Mouse (Mus musculus) intestine, embryonic 14.5 days (tissue): ENCODE measurements at regions not wholly inside any gene's neighbourhood (a gene's known extent, or its start where the extent isn't known, plus 50 kb on each side); places are given as distances from the start of the nearest gene placed in this dataset.

Experiments
- ATAC-seq: fragments of 200-750 bp; cut with Nextera tagmentation; replicated peaks from 2 replicates; pipeline ENCODE4 v1.8.0; 2017; ENCODE audit warnings: low read depth, moderate number of reproducible peaks, moderate TSS enrichment, moderate library complexity; ENCODE audit not compliant: low FRiP score, low TSS enrichment
- DNase-seq: peaks from one replicate; pipeline ENCODE4 v3.0.0-alpha.2; 2018; ENCODE audit warnings: low spot score
- H3K27ac ChIP-seq: fragments of 300-500 bp; sonication (generic); 2 replicates; pipeline ENCODE4 v1.5.1; 2014; ENCODE audit warnings: low read depth, mild to moderate bottlenecking, control low read depth
- H3K27me3 ChIP-seq: fragments of 300-500 bp; sonication (generic); replicated peaks from 2 replicates; pipeline ENCODE4 v1.6.1; 2014; ENCODE audit warnings: low read length, control low read depth; ENCODE audit not compliant: control insufficient read depth, insufficient read depth
- H3K36me3 ChIP-seq: fragments of 300-500 bp; sonication (generic); 2 replicates; pipeline ENCODE4 v1.6.1; 2014; ENCODE audit warnings: low read length, control low read depth; ENCODE audit not compliant: control insufficient read depth, insufficient read depth
- H3K4me1 ChIP-seq: fragments of 300-500 bp; sonication (generic); replicated peaks from 2 replicates; pipeline ENCODE4 v1.6.1; 2014; ENCODE audit warnings: low read length, control low read depth, mixed read lengths; ENCODE audit not compliant: control insufficient read depth, insufficient read depth
- H3K4me2 ChIP-seq: fragments of 300-500 bp; sonication (generic); 2 replicates; pipeline ENCODE4 v1.6.1; 2014; ENCODE audit warnings: low read length
- H3K4me3 ChIP-seq: fragments of 300-500 bp; sonication (generic); 2 replicates; pipeline ENCODE4 v1.5.1; 2014; ENCODE audit warnings: low read depth, low read length, control low read depth, mixed read lengths
- H3K9ac ChIP-seq: fragments of 300-500 bp; sonication (generic); 2 replicates; pipeline ENCODE4 v1.6.1; 2014; ENCODE audit warnings: mild to moderate bottlenecking, low read length
- H3K9me3 ChIP-seq: fragments of 300-500 bp; sonication (generic); 2 replicates; pipeline ENCODE4 v1.6.1; 2016; ENCODE audit warnings: low read length, control low read depth; ENCODE audit not compliant: control insufficient read depth
- WGBS: fragments of 180-500 bp; shearing (Covaris S2); extraction: QIAGEN DNeasy Blood & Tissue Kit; methylation state at CpG from one replicate; pipeline ENCODE4 v1.1.7; 2014; 5-methylcytosine and 5-hydroxymethylcytosine counted together

- 71% methylated on average over 7 of the region's 7 CpGs for WGBS
- no peaks in the 10 kb centered on the region for H3K36me3 ChIP-seq
- no peak for ATAC-seq
- H3K27ac ChIP-seq = no peak overlapping the region; the same call in 1 of the 2 replicates
- no peak overlapping the region for H3K4me3 ChIP-seq
- no peak overlapping the region for H3K4me2 ChIP-seq
- H3K9me3 ChIP-seq = 0 out of 2 replicates have a peak, but pooled peaks cover 3% of the 10 kb centered on the region
- DNase-seq = no peak
- no peak overlapping the region for H3K9ac ChIP-seq
- no peaks in the 10 kb centered on the region for H3K27me3 ChIP-seq
- H3K4me1 ChIP-seq = 0 out of 2 replicates have a peak, but pooled peaks cover 5% of the 10 kb centered on the region
Measured at GRCm38 (mm10) chr17:10087192-10087886, 232.3 kb downstream of the Qk start.

DNA sequence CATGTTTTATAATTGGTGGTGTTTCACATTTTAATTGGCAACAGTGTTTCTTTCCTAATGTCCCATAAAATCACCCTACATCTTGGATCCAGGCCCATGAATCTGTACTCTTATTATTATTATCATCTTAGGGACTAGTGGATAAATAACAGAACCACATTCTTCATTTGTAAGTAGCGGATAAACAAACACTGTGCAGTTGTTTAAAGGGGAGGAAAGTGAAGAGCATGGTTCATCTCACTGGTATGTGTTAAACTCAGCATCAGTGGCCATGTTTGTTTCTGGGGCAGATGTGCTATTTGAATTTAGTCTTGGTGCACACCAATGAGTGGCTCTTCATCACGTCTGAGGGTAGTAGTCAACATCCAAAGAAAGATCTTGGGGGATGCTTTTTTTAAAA is 233.1 kb downstream of the Qk start:
- Histone ChIP-seq H3K36me3 (no peaks in the 10 kb centered on the region), H3K4me3 (no peak overlapping the region), H3K9ac (no peak overlapping the region), H3K27me3 (no peaks in the 10 kb centered on the region), H3K4me2 (no peak overlapping the region), H3K4me1 (0 out of 2 replicates have a peak, but pooled peaks cover 5% of the 10 kb centered on the region), H3K27ac (peak overlapping the region; percentile 23; the same call in 1 of the 2 replicates), H3K9me3 (0 out of 2 replicates have a peak, but pooled peaks cover 3% of the 10 kb centered on the region)
- WGBS = 66% methylated on average over 2 of the region's 2 CpGs
- DNase-seq = no peak
- no peak for ATAC-seq

GRCm38 (mm10) chr17:10086132-10086531 is 233.5 kb downstream of the Qk start:
- no peak for DNase-seq
- H3K4me3 ChIP-seq = no peak overlapping the region
- no peak for ATAC-seq
- H3K4me1 ChIP-seq = 0 out of 2 replicates have a peak, but pooled peaks cover 5% of the 10 kb centered on the region
- WGBS = 19% methylated on average over 2 of the region's 2 CpGs
- no peak overlapping the region for H3K9ac ChIP-seq
- H3K36me3 ChIP-seq = no peaks in the 10 kb centered on the region
- H3K4me2 ChIP-seq = no peak overlapping the region
- no peaks in the 10 kb centered on the region for H3K27me3 ChIP-seq
- no peak overlapping the region for H3K27ac ChIP-seq
- H3K9me3 ChIP-seq = 0 out of 2 replicates have a peak, but pooled peaks cover under 1% of the 10 kb centered on the region

GRCm38 (mm10) chr17:10081721-10082120 is 237.9 kb downstream of the Qk start:
- no peak overlapping the region for H3K9ac ChIP-seq
- no peak overlapping the region for H3K4me3 ChIP-seq
- H3K9me3 ChIP-seq = no peaks in the 10 kb centered on the region
- no peaks in the 10 kb centered on the region for H3K27me3 ChIP-seq
- H3K36me3 ChIP-seq = no peaks in the 10 kb centered on the region
- DNase-seq (no peak), ATAC-seq (no peak)
- H3K4me1 ChIP-seq = 0 out of 2 replicates have a peak, but pooled peaks cover 10% of the 10 kb centered on the region
- 55% methylated on average over 10 of the region's 10 CpGs for WGBS
- H3K27ac ChIP-seq = no peak overlapping the region
- no peak overlapping the region for H3K4me2 ChIP-seq

DNA sequence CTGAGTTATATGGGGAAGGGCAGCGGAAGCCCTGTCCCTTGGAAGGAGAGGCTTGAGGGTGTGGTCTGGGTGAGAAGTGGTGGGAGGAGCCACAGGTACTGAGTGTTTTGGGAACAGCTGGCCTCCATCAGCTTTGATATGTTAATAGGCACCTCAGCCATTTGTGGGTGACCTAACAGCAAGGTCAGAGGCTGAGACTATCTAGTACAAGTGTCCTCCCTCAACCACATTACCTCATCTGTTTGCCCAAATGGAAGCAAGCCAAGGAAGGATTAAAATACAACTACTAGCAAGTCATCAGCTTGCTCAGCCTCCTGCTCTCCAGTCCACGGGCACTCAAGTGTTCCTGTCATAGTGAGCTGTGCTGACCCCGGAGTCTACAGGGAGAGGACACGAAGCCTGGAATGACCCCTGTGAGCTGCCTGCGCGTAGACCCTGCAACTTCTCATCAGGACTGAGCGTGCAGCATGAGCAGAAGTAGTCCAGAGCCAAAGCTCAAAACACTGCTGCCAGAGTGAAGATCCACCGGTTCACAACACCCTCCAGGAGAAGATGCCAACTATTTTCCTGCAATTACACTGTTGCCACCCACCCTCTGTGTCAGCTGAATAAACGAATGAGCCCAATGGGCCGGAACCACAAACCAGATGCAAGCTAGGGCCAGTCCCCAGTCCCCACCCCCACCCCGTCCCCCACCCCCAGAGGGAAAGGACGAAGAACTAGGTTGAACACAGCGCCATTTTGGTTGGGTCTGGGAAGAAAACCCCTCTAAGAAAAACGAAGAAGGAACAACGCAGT is 239.6 kb downstream of the Qk start:
- Histone ChIP-seq H3K27ac (no peak overlapping the region), H3K9ac (no peak overlapping the region), H3K4me1 (0 out of 2 replicates have a peak, but pooled peaks cover 6% of the 10 kb centered on the region), H3K36me3 (no peaks in the 10 kb centered on the region), H3K27me3 (no peaks in the 10 kb centered on the region), H3K4me3 (no peak overlapping the region), H3K9me3 (no peaks in the 10 kb centered on the region), H3K4me2 (no peak overlapping the region)
- no peak; the same call in 1 of the 2 replicates for ATAC-seq
- DNase-seq = no peak
- WGBS = 74% methylated on average over 15 of the region's 15 CpGs

GRCm38 (mm10) chr17:10078536-10079319 is 240.9 kb downstream of the Qk start:
- 0 out of 2 replicates have a peak, but pooled peaks cover 6% of the 10 kb centered on the region for H3K4me1 ChIP-seq
- no peaks in the 10 kb centered on the region for H3K9me3 ChIP-seq
- ATAC-seq (no peak), DNase-seq (no peak)
- no peaks in the 10 kb centered on the region for H3K27me3 ChIP-seq
- H3K27ac ChIP-seq = no peak overlapping the region
- 46% methylated on average over 7 of the region's 7 CpGs for WGBS
- H3K4me3 ChIP-seq = no peak overlapping the region
- H3K9ac ChIP-seq = no peak overlapping the region
- H3K4me2 ChIP-seq = no peak overlapping the region
- no peaks in the 10 kb centered on the region for H3K36me3 ChIP-seq

DNA sequence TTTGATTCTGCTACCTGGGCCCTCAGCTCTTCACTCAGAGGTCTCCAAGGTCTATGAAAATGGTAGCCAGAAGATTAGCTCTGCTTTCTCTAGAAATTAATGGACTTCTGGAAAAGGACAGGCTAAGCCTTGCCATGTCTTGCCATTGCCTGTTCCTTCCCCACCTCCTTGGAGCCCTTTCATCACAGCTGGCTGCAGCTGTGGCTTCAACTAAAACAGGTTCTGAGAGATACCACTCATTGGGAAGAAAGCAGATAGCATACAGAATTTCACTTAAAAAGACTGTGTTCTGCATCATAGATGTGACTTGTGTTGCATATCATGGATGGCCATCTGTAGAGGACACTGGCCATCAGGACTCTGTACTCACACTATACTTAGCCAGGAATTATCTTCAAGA is 246.4 kb downstream of the Qk start:
- no peak overlapping the region for H3K9ac ChIP-seq

DNA sequence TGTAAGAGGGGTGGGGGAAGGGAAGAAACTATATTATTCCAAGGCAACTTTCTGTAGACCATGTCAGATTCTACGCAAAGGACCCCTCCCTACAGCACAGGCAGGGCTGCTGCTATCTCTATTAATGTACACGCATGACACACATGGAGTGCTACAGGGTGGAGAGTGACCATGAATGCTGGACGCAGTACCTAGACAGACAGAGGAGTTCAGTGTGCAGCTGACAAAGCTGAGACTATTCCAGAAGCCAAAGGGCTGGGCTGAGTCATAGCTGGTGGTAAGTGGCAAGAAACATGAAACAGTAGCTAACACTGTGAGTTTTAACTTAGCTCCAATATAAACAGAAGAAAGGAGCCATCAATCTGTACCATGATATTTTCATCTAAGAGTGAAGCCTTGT is 250.4 kb downstream of the Qk start:
- 84% methylated on average over 3 of the region's 3 CpGs for WGBS
- no peaks in the 10 kb centered on the region for H3K9me3 ChIP-seq

More for the DNA sequence above, 246.4 kb downstream of the Qk start:
- Histone ChIP-seq H3K36me3 (no peaks in the 10 kb centered on the region), H3K4me1 (no peaks in the 10 kb centered on the region), H3K9me3 (no peaks in the 10 kb centered on the region), H3K4me3 (no peak overlapping the region), H3K4me2 (no peak overlapping the region), H3K27me3 (no peaks in the 10 kb centered on the region), H3K27ac (no peak overlapping the region)
- ATAC-seq = no peak
- no peak for DNase-seq

More for the DNA sequence above, 250.4 kb downstream of the Qk start:
- Histone ChIP-seq H3K4me2 (no peak overlapping the region), H3K27me3 (no peaks in the 10 kb centered on the region), H3K4me3 (no peak overlapping the region), H3K27ac (no peak overlapping the region), H3K4me1 (no peaks in the 10 kb centered on the region), H3K36me3 (no peaks in the 10 kb centered on the region), H3K9ac (no peak overlapping the region)
- no peak for DNase-seq
- no peak for ATAC-seq
